ENCODE assay signal across 7 mouse cellular contexts in genomic region chr10:80074813-80075601, GRCm38 (mm10). TPM values are rescaled to one million over a fixed set of nuclear protein-coding genes. Genes with fewer than 3 reads are reported as not detected.
DNase-seq lines count a peak whose midpoint lies in the region; ATAC-seq and TF ChIP-seq lines count a peak whose summit lies in the region.

No protein-coding gene starts in this region.

- H3K79me2 ChIP-seq in MEL (ENCODE audit: control insufficient read depth, insufficient read depth, low read length, poor library complexity), result no peaks in the 10 kb centered on the region; the same call in 1 of the 2 replicates

- peak overlapping the region; percentile 51 to 59; a peak in 3 of 4 replicates for H3K4me3 ChIP-seq in MEL (ENCODE audit: control insufficient read depth in 1 of 2, insufficient read depth in 1 of 2, low read depth in 2 of 2, low read length in 2 of 2)
- H3K4me3 ChIP-seq in heart, embryonic 14.5 days (ENCODE audit: control insufficient read depth in 1 of 2, insufficient read depth in 1 of 2, low read depth in 1 of 2, low read length in 2 of 2), result peak overlapping the region; percentile 1 to 27
- peak overlapping the region; percentile 16; the same call in 1 of the 2 replicates for H3K4me3 ChIP-seq in lung, embryonic 14.5 days (ENCODE audit: low read depth, low read length)

- peak overlapping the region; percentile 77 for H3K9ac ChIP-seq in MEL (ENCODE audit: control insufficient read depth, low read depth, low read length, poor library complexity, severe bottlenecking)
- H3K9ac ChIP-seq in heart, embryonic 14.5 days (ENCODE audit: low read length), result peak overlapping the region; percentile 57
- peak overlapping the region; percentile 13; the same call in 1 of the 2 replicates for H3K9ac ChIP-seq in lung, embryonic 14.5 days

- no peak; the same call in 1 of the 2 replicates for TF ChIP-seq RAD21 in MEL (IDR thresholded peaks at IDR 0.05; ENCODE audit: low read depth, low read length)

- peaks cover 0 to 24% of the 10 kb centered on the region in 2 experiments; a peak in 2 of 4 replicates for H3K4me1 ChIP-seq in MEL (ENCODE audit: control insufficient read depth in 1 of 2, insufficient read depth in 2 of 2, low read length in 2 of 2)
- H3K4me1 ChIP-seq in heart, embryonic 14.5 days (ENCODE audit: control insufficient read depth in 2 of 2, insufficient read depth in 2 of 2, low read length in 2 of 2), result peaks cover 37 to 42% of the 10 kb centered on the region in 2 experiments
- H3K4me1 ChIP-seq in lung, embryonic 14.5 days (ENCODE audit: insufficient read depth), result peaks cover 12% of the 10 kb centered on the region

- no peaks in the 10 kb centered on the region for H3K9me3 ChIP-seq in MEL (replicated peaks; ENCODE audit: insufficient read depth, low read length)
- H3K9me3 ChIP-seq in heart, embryonic 14.5 days (ENCODE audit: control insufficient read depth, low read length), result no peaks in the 10 kb centered on the region
- no peaks in the 10 kb centered on the region for H3K9me3 ChIP-seq in lung, embryonic 14.5 days (ENCODE audit: low read depth, low read length)

- peak in 2 of 3 experiments; percentile 50 to 53; a peak in 4 of 6 replicates for TF ChIP-seq CTCF in MEL (IDR thresholded peaks at IDR 0.05 in 2 of 3, conservative IDR thresholded peaks at IDR 0.05 in 1 of 3; ENCODE audit: control insufficient read depth in 1 of 3, insufficient read depth in 1 of 3, low read depth in 2 of 3, low read length in 3 of 3, poor library complexity in 1 of 3, severe bottlenecking in 1 of 3)
- peak; percentile 54 for TF ChIP-seq CTCF in lung, embryonic 14.5 days (IDR thresholded peaks at IDR 0.05; ENCODE audit: low read depth)

- peak in 1 of 2 experiments; percentile 45; a peak in 1 of 4 replicates for TF ChIP-seq POLR2A in MEL (IDR thresholded peaks at IDR 0.05; ENCODE audit: control insufficient read depth in 1 of 2, insufficient read depth in 1 of 2, low read depth in 1 of 2, low read length in 2 of 2, poor library complexity in 1 of 2)

- 0 out of 4 replicates have a peak, but pooled peaks of 1 of the 2 experiments have one; percentile 6 for TF ChIP-seq EP300 in MEL (IDR thresholded peaks at IDR 0.05; ENCODE audit: low read depth in 1 of 2, low read length in 2 of 2)

- ATAC-seq in heart, embryonic 14.5 days (ENCODE audit: insufficient number of reproducible peaks, insufficient read depth, low FRiP score, low read depth), result peak; percentile 33; the same call in 1 of the 2 replicates
- peak; percentile 39; the same call in 1 of the 2 replicates for ATAC-seq in lung, embryonic 14.5 days (ENCODE audit: insufficient read depth)

- DNase-seq in CD4-positive helper T cell, adult 2 months (ENCODE audit: low read depth, low spot score), result peak; percentile 91
- DNase-seq in MEL (ENCODE audit: low read depth, low spot score), result peak; percentile 91
- DNase-seq in embryo, embryonic 9.5 days (ENCODE audit: extremely low spot score), result peak; percentile 29
- DNase-seq in kidney, postnatal 14 days, result peak; percentile 79
- DNase-seq in lung, embryonic 14.5 days, result peak; percentile 72
- DNase-seq in right cerebral cortex, postnatal 25 days, result peak; percentile 42

- H3K27ac ChIP-seq in MEL (ENCODE audit: control insufficient read depth, low read depth, low read length), result peak overlapping the region; percentile 61
- peak overlapping the region in 1 of 2 experiments; percentile 45; a peak in 1 of 4 replicates for H3K27ac ChIP-seq in heart, embryonic 14.5 days (replicated peaks in 1 of 2; ENCODE audit: control insufficient read depth in 1 of 2, insufficient read depth in 1 of 2, low read depth in 2 of 2, low read length in 2 of 2)
- peak overlapping the region; percentile 42; the same call in 1 of the 2 replicates for H3K27ac ChIP-seq in lung, embryonic 14.5 days (ENCODE audit: low read depth)

- peaks cover 0 to 20% of the 10 kb centered on the region in 2 experiments; a peak in 2 of 4 replicates for H3K36me3 ChIP-seq in MEL (ENCODE audit: control insufficient read depth in 1 of 2, insufficient read depth in 2 of 2, low read length in 2 of 2)
- H3K36me3 ChIP-seq in heart, embryonic 14.5 days (ENCODE audit: control insufficient read depth, insufficient read depth, low read length), result peaks cover 17% of the 10 kb centered on the region
- H3K36me3 ChIP-seq in lung, embryonic 14.5 days (ENCODE audit: insufficient read depth), result peaks cover 17% of the 10 kb centered on the region; the same call in 1 of the 2 replicates

- no peaks in the 10 kb centered on the region for H3K27me3 ChIP-seq in MEL (ENCODE audit: control insufficient read depth in 1 of 2, insufficient read depth in 2 of 2, low read length in 2 of 2)
- H3K27me3 ChIP-seq in heart, embryonic 14.5 days (ENCODE audit: control insufficient read depth, insufficient read depth, low read length), result no peaks in the 10 kb centered on the region
- no peaks in the 10 kb centered on the region for H3K27me3 ChIP-seq in lung, embryonic 14.5 days (ENCODE audit: insufficient read depth, low read length)

- 15% methylated on average over 28 of the region's 28 CpGs for WGBS in heart, embryonic 14.5 days
- WGBS in lung, embryonic 14.5 days, result 20% methylated on average over 28 of the region's 28 CpGs

- H3K4me2 ChIP-seq in heart, embryonic 14.5 days (ENCODE audit: low read length), result peak overlapping the region; percentile 64
- H3K4me2 ChIP-seq in lung, embryonic 14.5 days, result peak overlapping the region; percentile 50

TF ChIP-seq in MEL, 35 proteins besides CTCF, POLR2A, EP300 and RAD21 (continues in another document):
- no peak for TF ChIP-seq ZKSCAN1 (IDR thresholded peaks at IDR 0.05; ENCODE audit: low read depth, low read length)
- no peak for TF ChIP-seq ZMIZ1 (IDR thresholded peaks at IDR 0.05; ENCODE audit: low read depth, low read length)
- TF ChIP-seq ELF1 (IDR thresholded peaks at IDR 0.05; ENCODE audit: low read depth, low read length), result peak; percentile 78
- TF ChIP-seq MYB (IDR thresholded peaks at IDR 0.05; ENCODE audit: low read depth, low read length), result no peak
- peak; percentile 65 for TF ChIP-seq MAZ (IDR thresholded peaks at IDR 0.05; ENCODE audit: low read depth, low read length)
- peak; percentile 24; the same call in 1 of the 2 replicates for TF ChIP-seq ETS1 (IDR thresholded peaks at IDR 0.05; ENCODE audit: low read depth, low read length)
- TF ChIP-seq HCFC1 (IDR thresholded peaks at IDR 0.05; ENCODE audit: low read depth, low read length), result peak; percentile 67
- no peak for TF ChIP-seq TAL1 (IDR thresholded peaks at IDR 0.05; ENCODE audit: low read length)
- TF ChIP-seq RCOR1 (IDR thresholded peaks at IDR 0.05; ENCODE audit: low read depth, low read length), result no peak
- no peak for TF ChIP-seq USF1 (IDR thresholded peaks at IDR 0.05; ENCODE audit: low read depth, low read length)
- no peak for TF ChIP-seq MAX (IDR thresholded peaks at IDR 0.05; ENCODE audit: low read length)
- no peak for TF ChIP-seq MEF2A (IDR thresholded peaks at IDR 0.05; ENCODE audit: extremely low read depth, insufficient replicate concordance, low read depth, low read length, poor library complexity, severe bottlenecking)
- TF ChIP-seq MYC (IDR thresholded peaks at IDR 0.05; ENCODE audit: low read depth, low read length), result no peak
- no peak for TF ChIP-seq KAT2A (conservative IDR thresholded peaks at IDR 0.05; ENCODE audit: low read depth, low read length)
- TF ChIP-seq JUND (IDR thresholded peaks at IDR 0.05; ENCODE audit: low read depth, low read length), result no peak
- TF ChIP-seq GATA1 (IDR thresholded peaks at IDR 0.05; ENCODE audit: low read depth, low read length), result no peak
- TF ChIP-seq POLR2AphosphoS5 (IDR thresholded peaks at IDR 0.05; ENCODE audit: borderline replicate concordance, low read depth, low read length), result no peak
- no peak for TF ChIP-seq GABPA (IDR thresholded peaks at IDR 0.05; ENCODE audit: low read depth, low read length)
- peak; percentile 75; the same call in 1 of the 2 replicates for TF ChIP-seq SIN3A (IDR thresholded peaks at IDR 0.05; ENCODE audit: low read length)
- TF ChIP-seq MAFK (IDR thresholded peaks at IDR 0.05; ENCODE audit: borderline replicate concordance, low read depth, low read length), result no peak

RNA-seq across cellular contexts. Expression of gene Gpx4, which starts 28.0 kb away (rescaled TPM):
- total RNA-seq in MEL (2012; rRNA removed), result 422 and 508 TPM in 2 replicates
- polyA plus RNA-seq in MEL (2012; ENCODE audit: insufficient read depth in 1 of 2, insufficient read length in 2 of 2, low read depth in 1 of 2, low replicate concordance in 2 of 2, missing spikeins in 1 of 2), result 100 to 1,000 TPM in 1 of 2 experiments, not detected in 1; 536 TPM
- 715 and 757 TPM in 2 replicates for polyA plus RNA-seq in heart, embryonic 14.5 days (2014; fragmentation: Nextera tagmentation; extraction: Ambion mirVana)
- 471 and 474 TPM in 2 replicates for polyA plus RNA-seq in lung, embryonic 14.5 days (2014; fragmentation: Nextera tagmentation; extraction: Ambion mirVana)

RNA-seq across cellular contexts. Expression of gene Sbno2, which starts 30.4 kb away (rescaled TPM):
- 14.6 and 15.8 TPM in 2 replicates for total RNA-seq in MEL (2012; rRNA removed)
- 10 to 100 TPM in 1 of 2 experiments, not detected in 1; 29.0 TPM for polyA plus RNA-seq in MEL (2012; ENCODE audit: insufficient read depth in 1 of 2, insufficient read length in 2 of 2, low read depth in 1 of 2, low replicate concordance in 2 of 2, missing spikeins in 1 of 2)
- 9.5 and 9.6 TPM in 2 replicates for polyA plus RNA-seq in heart, embryonic 14.5 days (2014; fragmentation: Nextera tagmentation; extraction: Ambion mirVana)
- 13.9 and 16.3 TPM in 2 replicates for polyA plus RNA-seq in lung, embryonic 14.5 days (2014; fragmentation: Nextera tagmentation; extraction: Ambion mirVana)

RNA-seq across cellular contexts. Expression of gene Polr2e, which starts 35.4 kb away (rescaled TPM):
- 156 and 169 TPM in 2 replicates for total RNA-seq in MEL (2012; rRNA removed)
- polyA plus RNA-seq in MEL (2012; ENCODE audit: insufficient read depth in 1 of 2, insufficient read length in 2 of 2, low read depth in 1 of 2, low replicate concordance in 2 of 2, missing spikeins in 1 of 2), result 100 to 1,000 TPM; 258 to 279 TPM
- 146 and 162 TPM in 2 replicates for polyA plus RNA-seq in heart, embryonic 14.5 days (2014; fragmentation: Nextera tagmentation; extraction: Ambion mirVana)
- polyA plus RNA-seq in lung, embryonic 14.5 days (2014; fragmentation: Nextera tagmentation; extraction: Ambion mirVana), result 240 and 258 TPM in 2 replicates

RNA-seq across cellular contexts. Expression of gene Stk11, which starts 40.6 kb away (rescaled TPM):
- 77.8 and 108 TPM in 2 replicates for total RNA-seq in MEL (2012; rRNA removed)
- polyA plus RNA-seq in MEL (2012; ENCODE audit: insufficient read depth in 1 of 2, insufficient read length in 2 of 2, low read depth in 1 of 2, low replicate concordance in 2 of 2, missing spikeins in 1 of 2), result 100 to 1,000 TPM in 1 of 2 experiments, not detected in 1; 188 TPM
- polyA plus RNA-seq in heart, embryonic 14.5 days (2014; fragmentation: Nextera tagmentation; extraction: Ambion mirVana), result 14.6 and 17.7 TPM in 2 replicates
- 28.7 and 29.7 TPM in 2 replicates for polyA plus RNA-seq in lung, embryonic 14.5 days (2014; fragmentation: Nextera tagmentation; extraction: Ambion mirVana)

RNA-seq across cellular contexts. Expression of gene Arhgap45, which starts 58.6 kb away (rescaled TPM):
- total RNA-seq in MEL (2012; rRNA removed), result 25.2 and 26.2 TPM in 2 replicates
- polyA plus RNA-seq in MEL (2012; ENCODE audit: insufficient read depth in 1 of 2, insufficient read length in 2 of 2, low read depth in 1 of 2, low replicate concordance in 2 of 2, missing spikeins in 1 of 2), result 10 to 100 TPM in 1 of 2 experiments, not detected in 1; 53.6 TPM
- 3.0 and 3.4 TPM in 2 replicates for polyA plus RNA-seq in heart, embryonic 14.5 days (2014; fragmentation: Nextera tagmentation; extraction: Ambion mirVana)
- 11.2 and 13.2 TPM in 2 replicates for polyA plus RNA-seq in lung, embryonic 14.5 days (2014; fragmentation: Nextera tagmentation; extraction: Ambion mirVana)

Comparison
In these comparisons a context has a peak if more than half of its experiments do, and no peak if none do; other contexts are left out.
1. DNase-seq: peak in every context shown above with its lines; median percentile 91 in CD4-positive helper T cell, adult 2 months; 91 in MEL; 79 in kidney, postnatal 14 days; 72 in lung, embryonic 14.5 days; 42 in right cerebral cortex, postnatal 25 days; 29 in embryo, embryonic 9.5 days.
2. H3K9ac ChIP-seq: peak in every context shown above with its lines; median percentile 77 in MEL; 57 in heart, embryonic 14.5 days; 13 in lung, embryonic 14.5 days.